25 mouse cellular contexts compared by ENCODE assay signal in genomic region chr9:112722501-112722900, GRCm38 (mm10).
DNase-seq lines count a peak whose midpoint lies in the region; ATAC-seq and TF ChIP-seq lines count a peak whose summit lies in the region.
"Had no signal": no experiment of that assay in that cellular context is flagged by ENCODE, and none has a peak within 500 bp of the region (broad histone marks: within the 10 kb centered on the region; RNA-seq: fewer than 3 reads in every experiment).

No protein-coding gene starts in this region.

- no peak overlapping the region for H3K4me3 ChIP-seq in left cerebral cortex, adult 2 months
- H3K4me3 ChIP-seq in cerebellum, adult 2 months (replicated peaks; ENCODE audit: insufficient read depth, low read depth, low read length): no peak overlapping the region
- H3K4me3 ChIP-seq: embryonic facial prominence, embryonic 10.5 days; heart, embryonic 12.5 days; limb, embryonic 15.5 days; myocyte; neural tube, embryonic 13.5 days had no signal

- no peak for TF ChIP-seq POLR2A in cerebellum, adult 2 months (IDR thresholded peaks at IDR 0.05; ENCODE audit: borderline replicate concordance, insufficient read depth, low read length)

- H3K27ac ChIP-seq in left cerebral cortex, adult 2 months: peak overlapping the region; percentile 16
- H3K27ac ChIP-seq in cerebellum, adult 2 months (ENCODE audit: insufficient read depth, low read length): peak overlapping the region; percentile 62; the same call in 1 of the 2 replicates
- H3K27ac ChIP-seq: embryonic facial prominence, embryonic 10.5 days; kidney, postnatal 0 days; limb, embryonic 15.5 days; neural tube, embryonic 13.5 days had no signal

- DNase-seq in left cerebral cortex, adult 2 months (ENCODE audit: extremely low spot score in 1 of 2, low spot score in 2 of 2): no peak
- DNase-seq in left cerebral cortex, adult 9 months (ENCODE audit: low spot score in 2 of 2): no peak
- peak; percentile 73 to 93 for DNase-seq in cerebellum, adult 2 months
- DNase-seq in cerebellum, postnatal 25 days: peak; percentile 71 to 74
- no peak for DNase-seq in yolk sac, embryonic 10.5 days (ENCODE audit: low spot score)
- no peak for DNase-seq in heart, adult 11 months
- DNase-seq: adrenal gland, postnatal 36 days; B cell, adult 2 months; gastrocnemius, postnatal 14 days; heart, adult 18-20 months; heart, postnatal 14 days; kidney, adult 18-20 months; lung, postnatal 4 days; midbrain, embryonic 14.5 days; retina, postnatal 1 day; thymus, postnatal 25 days had no signal

- TF ChIP-seq CTCF in left cerebral cortex, adult 2 months (IDR thresholded peaks at IDR 0.05): no peak
- TF ChIP-seq CTCF in cerebellum, adult 2 months (IDR thresholded peaks at IDR 0.05; ENCODE audit: borderline replicate concordance, insufficient read depth, low read depth, low read length): no peak

- intact Hi-C loops in left cerebral cortex, adult 2 months (cut with DNase I): loop anchor here (10.0 kb wide), 2 partner anchors 432 to 488 kb away; partner anchors contain the start of gene Arpp21

- ATAC-seq in cerebellum, adult (ENCODE audit: insufficient number of reproducible peaks, low FRiP score, low TSS enrichment): peak; percentile 81
- ATAC-seq: Patski had no signal

- no peaks in the 10 kb centered on the region for H3K27me3 ChIP-seq in cerebellum, adult 2 months (ENCODE audit: control insufficient read depth, insufficient read depth, low read length)
- H3K27me3 ChIP-seq: CH12.LX; heart, embryonic 12.5 days; limb, embryonic 15.5 days; neural tube, embryonic 13.5 days; Patski had no signal

- WGBS in cerebellum, adult 2 months: 8% methylated on average over 4 of the region's 4 CpGs

- H3K4me1 ChIP-seq in cerebellum, adult 2 months (ENCODE audit: control insufficient read depth, insufficient read depth, low read length): no peaks in the 10 kb centered on the region
- H3K4me1 ChIP-seq: embryonic facial prominence, embryonic 10.5 days; heart, embryonic 12.5 days; limb, embryonic 15.5 days; neural tube, embryonic 13.5 days had no signal

Comparison
In these comparisons a context has a peak if more than half of its experiments do, and no peak if none do; other contexts are left out.
1. DNase-seq: peak in cerebellum, adult 2 months (2 of 2) and cerebellum, postnatal 25 days (2 of 2); none in left cerebral cortex, adult 2 months (0 of 2), left cerebral cortex, adult 9 months (0 of 2), yolk sac, embryonic 10.5 days (single experiment) and heart, adult 11 months (single experiment).